ENCODE assay signal across 8 mouse cellular contexts in the genomic region with DNA sequence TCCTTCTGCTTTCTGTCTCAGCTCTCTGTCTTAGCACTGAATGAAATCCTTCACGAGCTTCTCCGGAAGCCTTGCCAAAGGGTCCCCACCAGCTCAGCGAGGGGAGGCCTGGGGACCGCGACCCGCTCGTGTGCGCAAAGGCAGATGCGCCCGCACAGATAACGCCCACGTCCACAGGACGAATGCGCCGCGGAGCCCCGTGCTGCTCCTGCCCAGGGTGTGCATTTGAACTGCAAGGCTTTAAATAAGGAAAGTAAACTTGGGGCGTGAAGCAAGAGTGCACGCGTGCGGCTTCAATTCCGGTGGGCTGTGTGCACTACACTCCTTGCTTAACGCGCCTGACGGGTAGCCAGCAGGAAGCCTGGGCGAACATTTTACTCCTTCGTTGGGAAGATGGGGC. TPM values are rescaled to one million over a fixed set of nuclear protein-coding genes. Genes with fewer than 3 reads are reported as not detected.
DNase-seq lines count a peak whose midpoint lies in the region; ATAC-seq and TF ChIP-seq lines count a peak whose summit lies in the region.

No protein-coding gene starts in this region.

- ATAC-seq in forebrain, postnatal 0 days: no peak; the same call in 1 of the 2 replicates
- no peak for ATAC-seq in limb, embryonic 12.5 days (ENCODE audit: insufficient number of reproducible peaks, insufficient read depth, low FRiP score, low TSS enrichment, low read depth)

- TF ChIP-seq POLR2A in small intestine, adult 2 months (IDR thresholded peaks at IDR 0.05; ENCODE audit: low read depth, low read length): no peak

- no peaks in the 10 kb centered on the region for H3K9me3 ChIP-seq in forebrain, postnatal 0 days (ENCODE audit: low read length)
- no peaks in the 10 kb centered on the region for H3K9me3 ChIP-seq in limb, embryonic 12.5 days

- peaks cover 17% of the 10 kb centered on the region for H3K27me3 ChIP-seq in forebrain, postnatal 0 days (ENCODE audit: insufficient read depth, low read length)
- H3K27me3 ChIP-seq in limb, embryonic 12.5 days: peaks cover 50% of the 10 kb centered on the region
- peaks cover 38% of the 10 kb centered on the region for H3K27me3 ChIP-seq in small intestine, adult 2 months (ENCODE audit: control insufficient read depth, insufficient read depth, low read length)

- H3K4me3 ChIP-seq in forebrain, postnatal 0 days (ENCODE audit: low read depth, low read length): no peak overlapping the region
- H3K4me3 ChIP-seq in limb, embryonic 12.5 days (replicated peaks): peak overlapping the region; percentile 69
- H3K4me3 ChIP-seq in small intestine, adult 2 months (ENCODE audit: low read depth, low read length): peak overlapping the region; percentile 78

- no peak overlapping the region for H3K27ac ChIP-seq in forebrain, postnatal 0 days (ENCODE audit: low read depth, low read length)
- no peak overlapping the region for H3K27ac ChIP-seq in limb, embryonic 12.5 days
- no peak overlapping the region for H3K27ac ChIP-seq in small intestine, adult 2 months (ENCODE audit: insufficient read depth, low read depth, low read length)

- under 1% methylated on average over 27 of the region's 27 CpGs for WGBS in forebrain, postnatal 0 days
- under 1% methylated on average over 27 of the region's 27 CpGs for WGBS in limb, embryonic 12.5 days
- 1% methylated on average over 27 of the region's 27 CpGs for WGBS in small intestine, adult 2 months

- H3K4me2 ChIP-seq in forebrain, postnatal 0 days (ENCODE audit: low read depth): 0 out of 2 replicates have a peak overlapping the region, but pooled peaks have one; percentile 68
- peak overlapping the region; percentile 94 for H3K4me2 ChIP-seq in limb, embryonic 12.5 days

- H3K4me1 ChIP-seq in forebrain, postnatal 0 days (ENCODE audit: insufficient read depth): 0 out of 2 replicates have a peak, but pooled peaks cover 7% of the 10 kb centered on the region
- H3K4me1 ChIP-seq in limb, embryonic 12.5 days (replicated peaks): peaks cover 21% of the 10 kb centered on the region
- peaks cover 8% of the 10 kb centered on the region for H3K4me1 ChIP-seq in small intestine, adult 2 months (ENCODE audit: control insufficient read depth, insufficient read depth, insufficient read length, low read length)

- H3K36me3 ChIP-seq in forebrain, postnatal 0 days (ENCODE audit: insufficient read depth): no peaks in the 10 kb centered on the region
- no peaks in the 10 kb centered on the region for H3K36me3 ChIP-seq in limb, embryonic 12.5 days
- no peaks in the 10 kb centered on the region for H3K36me3 ChIP-seq in small intestine, adult 2 months (ENCODE audit: control insufficient read depth, insufficient read depth, low read length)

- peak; percentile 16 to 28 for DNase-seq in cerebellum, postnatal 10 days
- DNase-seq in cerebellum, adult 11-12 months: no peak
- DNase-seq in Muller cell, postnatal 12 days (ENCODE audit: inconsistent ontology term): peak; percentile 31
- peak; percentile 11 for DNase-seq in forebrain, postnatal 0 days
- DNase-seq in frontal cortex, postnatal 14 days (ENCODE audit: low spot score in 2 of 2): no peak
- no peak for DNase-seq in spleen, postnatal 14 days (ENCODE audit: low spot score in 2 of 2)

- no peak for TF ChIP-seq CTCF in forebrain, postnatal 0 days (IDR thresholded peaks at IDR 0.05; ENCODE audit: low read depth)
- no peak for TF ChIP-seq CTCF in small intestine, adult 2 months (IDR thresholded peaks at IDR 0.05; ENCODE audit: extremely low read depth, insufficient read length, insufficient replicate concordance, low read depth, low read length)

- H3K9ac ChIP-seq in forebrain, postnatal 0 days: no peak overlapping the region
- H3K9ac ChIP-seq in limb, embryonic 12.5 days (replicated peaks): no peak overlapping the region

RNA-seq across cellular contexts. Expression of a gene that starts 1.5 kb away (rescaled TPM):
- not detected in 2 replicates for total RNA-seq in forebrain, postnatal 0 days (2014; rRNA removed)
- 1.5 and 1.7 TPM in 2 replicates for polyA plus RNA-seq in forebrain, postnatal 0 days (2015; fragmentation: Nextera tagmentation; extraction: Ambion mirVana)
- 18.6 and 22.9 TPM in 2 replicates for polyA plus RNA-seq in limb, embryonic 12.5 days (2016; fragmentation: Nextera tagmentation; extraction: Ambion mirVana)
- 2.9 and 4.4 TPM in 2 replicates for polyA plus RNA-seq in small intestine, adult 2 months (2012; rRNA removed)

RNA-seq across cellular contexts. Expression of a gene that starts 7.8 kb away (rescaled TPM):
- total RNA-seq in forebrain, postnatal 0 days (2014; rRNA removed): 0.85 TPM in 1 of 2 replicates, not detected in the other
- polyA plus RNA-seq in forebrain, postnatal 0 days (2015; fragmentation: Nextera tagmentation; extraction: Ambion mirVana): 0.16 and 0.52 TPM in 2 replicates
- 14.1 and 14.5 TPM in 2 replicates for polyA plus RNA-seq in limb, embryonic 12.5 days (2016; fragmentation: Nextera tagmentation; extraction: Ambion mirVana)
- 0.37 and 0.44 TPM in 2 replicates for polyA plus RNA-seq in small intestine, adult 2 months (2012; rRNA removed)

RNA-seq across cellular contexts. Expression of a gene that starts 7.8 kb away (rescaled TPM):
- 0.92 and 1.0 TPM in 2 replicates for total RNA-seq in forebrain, postnatal 0 days (2014; rRNA removed)
- 0.15 TPM in 1 of 2 replicates, not detected in the other for polyA plus RNA-seq in forebrain, postnatal 0 days (2015; fragmentation: Nextera tagmentation; extraction: Ambion mirVana)
- polyA plus RNA-seq in limb, embryonic 12.5 days (2016; fragmentation: Nextera tagmentation; extraction: Ambion mirVana): 0.22 and 0.49 TPM in 2 replicates
- polyA plus RNA-seq in small intestine, adult 2 months (2012; rRNA removed): not detected in 2 replicates

Comparison
In these comparisons a context has a peak if more than half of its experiments do, and no peak if none do; other contexts are left out.
1. DNase-seq: peak in cerebellum, postnatal 10 days (2 of 2), Muller cell, postnatal 12 days (single experiment) and forebrain, postnatal 0 days (single experiment); none in cerebellum, adult 11-12 months (single experiment), frontal cortex, postnatal 14 days (0 of 2) and spleen, postnatal 14 days (0 of 2).